Mouse (Mus musculus) liver, embryonic 14.5 days (tissue): ENCODE results near the gene Mmp21.

ENCODE experiments used
- CTCF ChIP-seq: IDR thresholded peaks from 2 replicates; pipeline ENCODE4 v1.5.1; 2016; ENCODE audit warnings: antibody characterized with exemption, low read depth, control low read depth
- EP300 ChIP-seq: IDR thresholded peaks from 2 replicates; pipeline ENCODE4 v1.6.1; 2016; ENCODE audit warnings: antibody characterized with exemption, low read depth

GRCm38 (mm10) chr7:133638306-133638705 is 41.6 kb downstream of the Mmp21 start:
- TF ChIP-seq CTCF, result no peak
- no peak for TF ChIP-seq EP300
